Mouse (Mus musculus): ENCODE results near the gene G2e3. TPM values are rescaled to one million over a fixed set of nuclear protein-coding genes. Genes with fewer than 3 reads are reported as not detected.

The G2e3 gene
- total and polyA plus RNA-seq, 3 experiments, result 10.6 to 42.5 (median 11.3) TPM

GRCm38 (mm10) chr12:51403987-51404586, 56.2 kb downstream of the G2e3 start (continued):
- no peak for TF ChIP-seq USF2 (IDR thresholded peaks at IDR 0.05; ENCODE audit: borderline replicate concordance in 1 of 2, insufficient read depth in 1 of 2, low read depth in 1 of 2, low read length in 2 of 2)
- no peak for TF ChIP-seq POLR2AphosphoS5 (IDR thresholded peaks at IDR 0.05; ENCODE audit: borderline replicate concordance, low read depth, low read length)
- TF ChIP-seq ELF1 (IDR thresholded peaks at IDR 0.05; ENCODE audit: low read depth, low read length), result no peak

DNA sequence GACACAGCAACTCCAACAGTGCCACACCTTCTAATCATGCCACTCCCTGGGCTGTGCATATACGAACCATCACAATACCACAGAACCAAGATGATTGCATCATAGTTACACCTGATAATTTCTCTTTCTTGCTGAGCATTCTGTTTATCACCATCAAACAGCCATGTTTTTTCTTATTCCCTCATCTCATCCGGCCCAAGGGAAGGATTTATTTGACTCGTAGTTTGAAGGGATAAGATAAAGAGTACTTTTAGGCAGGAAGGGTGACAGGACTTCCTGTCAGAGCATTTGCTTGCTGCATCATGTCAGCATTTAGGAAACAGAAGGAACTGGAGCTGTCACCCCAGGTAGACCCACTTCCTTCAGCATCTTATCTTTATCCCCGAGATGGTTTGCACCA, 63.5 kb downstream of the G2e3 start:
- peak; percentile 54 for DNase-seq (ENCODE audit: low read depth, low spot score)
- H3K27me3 ChIP-seq (ENCODE audit: control insufficient read depth in 1 of 2, insufficient read depth in 2 of 2, low read length in 2 of 2), result no peaks in the 10 kb centered on the region
- H3K27ac ChIP-seq (ENCODE audit: control insufficient read depth, low read depth, low read length), result peak overlapping the region; percentile 67
- H3K9ac ChIP-seq (ENCODE audit: control insufficient read depth, low read depth, low read length, poor library complexity, severe bottlenecking), result no peak overlapping the region
- H3K9me3 ChIP-seq (replicated peaks; ENCODE audit: insufficient read depth, low read length), result no peaks in the 10 kb centered on the region
- peaks cover 0 to 8% of the 10 kb centered on the region in 2 experiments; a peak in 2 of 4 replicates for H3K4me1 ChIP-seq (ENCODE audit: control insufficient read depth in 1 of 2, insufficient read depth in 2 of 2, low read length in 2 of 2)
- peaks cover 8 to 11% of the 10 kb centered on the region in 2 experiments for H3K36me3 ChIP-seq (ENCODE audit: control insufficient read depth in 1 of 2, insufficient read depth in 2 of 2, low read length in 2 of 2)
- H3K4me3 ChIP-seq (ENCODE audit: control insufficient read depth in 1 of 2, insufficient read depth in 1 of 2, low read depth in 2 of 2, low read length in 2 of 2), result no peak overlapping the region
- H3K79me2 ChIP-seq (ENCODE audit: control insufficient read depth, insufficient read depth, low read length, poor library complexity), result no peaks in the 10 kb centered on the region
- TF ChIP-seq MYB (IDR thresholded peaks at IDR 0.05; ENCODE audit: low read depth, low read length) (no peak), MEF2A (IDR thresholded peaks at IDR 0.05; ENCODE audit: extremely low read depth, insufficient replicate concordance, low read depth, low read length, poor library complexity, severe bottlenecking) (no peak), SMC3 (IDR thresholded peaks at IDR 0.05; ENCODE audit: low read depth, low read length) (no peak), BHLHE40 (IDR thresholded peaks at IDR 0.05; ENCODE audit: borderline replicate concordance, low read depth, low read length) (no peak), POLR2AphosphoS2 (IDR thresholded peaks at IDR 0.05; ENCODE audit: low read length) (no peak), CHD1 (IDR thresholded peaks at IDR 0.05; ENCODE audit: low read depth, low read length) (no peak), RAD21 (IDR thresholded peaks at IDR 0.05; ENCODE audit: low read depth, low read length) (no peak), ZKSCAN1 (IDR thresholded peaks at IDR 0.05; ENCODE audit: low read depth, low read length) (no peak), USF2 (IDR thresholded peaks at IDR 0.05; ENCODE audit: borderline replicate concordance in 1 of 2, insufficient read depth in 1 of 2, low read depth in 1 of 2, low read length in 2 of 2) (no peak), KAT2A (conservative IDR thresholded peaks at IDR 0.05; ENCODE audit: low read depth, low read length) (no peak), ZMIZ1 (IDR thresholded peaks at IDR 0.05; ENCODE audit: low read depth, low read length) (no peak), POLR2A (IDR thresholded peaks at IDR 0.05; ENCODE audit: control insufficient read depth in 1 of 2, insufficient read depth in 1 of 2, low read depth in 1 of 2, low read length in 2 of 2, poor library complexity in 1 of 2) (no peak), HCFC1 (IDR thresholded peaks at IDR 0.05; ENCODE audit: low read depth, low read length) (no peak), E2F4 (IDR thresholded peaks at IDR 0.05; ENCODE audit: borderline replicate concordance, low read depth, low read length) (no peak), POLR2AphosphoS5 (IDR thresholded peaks at IDR 0.05; ENCODE audit: borderline replicate concordance, low read depth, low read length) (no peak), MAZ (IDR thresholded peaks at IDR 0.05; ENCODE audit: low read depth, low read length) (no peak), MAX (IDR thresholded peaks at IDR 0.05; ENCODE audit: low read length) (no peak), MAFK (IDR thresholded peaks at IDR 0.05; ENCODE audit: borderline replicate concordance, low read depth, low read length) (no peak), UBTF (IDR thresholded peaks at IDR 0.05; ENCODE audit: borderline replicate concordance, insufficient read depth, low read depth, low read length) (no peak), RCOR1 (IDR thresholded peaks at IDR 0.05; ENCODE audit: low read depth, low read length) (no peak), CHD2 (IDR thresholded peaks at IDR 0.05; ENCODE audit: low read length) (no peak), ELF1 (IDR thresholded peaks at IDR 0.05; ENCODE audit: low read depth, low read length) (no peak), NRF1 (IDR thresholded peaks at IDR 0.05; ENCODE audit: insufficient read depth, low read depth, low read length, poor library complexity, severe bottlenecking) (no peak), NELFE (IDR thresholded peaks at IDR 0.05; ENCODE audit: low read depth, low read length) (no peak), ZNF384 (IDR thresholded peaks at IDR 0.05; ENCODE audit: low read depth, low read length) (no peak), MYC (IDR thresholded peaks at IDR 0.05; ENCODE audit: low read depth, low read length) (no peak), TCF12 (IDR thresholded peaks at IDR 0.05; ENCODE audit: low read depth, low read length) (peak; percentile 39; the same call in 1 of the 2 replicates), ETS1 (IDR thresholded peaks at IDR 0.05; ENCODE audit: low read depth, low read length) (peak; percentile 58), SIN3A (IDR thresholded peaks at IDR 0.05; ENCODE audit: low read length) (peak; percentile 31; the same call in 1 of the 2 replicates), EP300 (IDR thresholded peaks at IDR 0.05; ENCODE audit: low read depth in 1 of 2, low read length in 2 of 2) (peak; percentile 32 to 70; a peak in 3 of 4 replicates), USF1 (IDR thresholded peaks at IDR 0.05; ENCODE audit: low read depth, low read length) (no peak), ZC3H11A (IDR thresholded peaks at IDR 0.05; ENCODE audit: low read depth, low read length) (no peak), CTCF (IDR thresholded peaks at IDR 0.05 in 2 of 3, conservative IDR thresholded peaks at IDR 0.05 in 1 of 3; ENCODE audit: control insufficient read depth in 1 of 3, insufficient read depth in 1 of 3, low read depth in 2 of 3, low read length in 3 of 3, poor library complexity in 1 of 3, severe bottlenecking in 1 of 3) (no peak)

Measured in MEL (cell line).